Mouse (Mus musculus) testis, postnatal 10 days (tissue): ENCODE results near the gene Magi2.
A peak's percentile ranks its signal among the peaks of the same experiment; 100 is the strongest.

Experiments
- DNase-seq: peaks from one replicate; pipeline ENCODE4 v3.0.0; 2021; ENCODE audit warnings: low spot score

Magi2 gene

DNA sequence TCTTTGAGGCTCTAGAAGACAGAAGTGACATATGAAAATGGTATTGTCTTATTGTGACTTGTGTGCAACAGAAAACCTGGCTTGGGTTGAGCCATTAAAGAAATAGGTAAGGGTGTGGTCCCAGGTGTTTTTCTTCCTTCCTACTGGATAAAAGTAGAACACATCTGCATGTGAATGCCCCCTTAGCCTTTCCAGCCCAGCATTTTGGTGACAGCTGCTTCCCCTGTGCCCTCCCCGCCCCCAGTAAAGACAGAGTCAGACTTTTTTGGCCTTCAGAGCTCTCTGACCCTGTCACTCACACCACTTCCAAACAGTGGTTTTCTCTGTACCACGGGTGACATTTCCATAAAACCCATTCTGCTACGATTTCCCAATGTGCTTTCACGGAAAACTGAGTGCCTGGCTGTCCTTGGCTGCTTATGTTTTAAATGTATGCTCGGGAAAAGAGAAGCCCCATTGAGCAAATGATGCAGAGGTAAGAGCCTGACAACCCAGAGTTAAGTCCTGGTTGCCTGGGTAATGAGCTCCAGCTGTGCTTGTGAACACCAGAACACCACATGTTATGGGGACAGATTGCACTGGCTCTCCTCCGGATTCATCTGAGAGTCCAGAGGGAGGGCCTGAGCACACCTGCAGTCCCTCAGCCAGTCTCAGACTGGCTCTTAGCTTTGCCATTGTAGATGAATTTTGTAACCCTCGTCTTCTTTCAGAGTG is 1377.1 kb downstream of the Magi2 start:
- no peak for DNase-seq

DNA sequence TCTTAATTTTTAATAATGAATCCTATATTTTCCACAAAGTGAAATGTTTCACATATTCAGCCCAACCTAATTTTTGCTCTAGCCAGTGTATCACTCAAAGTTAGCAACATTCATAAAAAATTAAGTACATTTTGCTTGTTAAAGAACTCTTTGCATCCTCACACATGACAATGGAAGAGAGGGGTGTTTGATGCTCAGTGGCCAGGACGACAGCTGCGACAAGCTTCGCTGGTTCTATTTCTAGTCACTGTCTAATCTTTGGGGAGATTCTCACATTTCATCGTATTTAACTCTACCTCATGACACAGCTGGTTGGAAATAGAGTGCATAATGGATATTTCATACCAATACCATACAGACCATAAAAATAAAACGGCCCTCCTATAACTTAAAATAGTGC is 1379.7 kb downstream of the Magi2 start:
- DNase-seq = no peak

DNA sequence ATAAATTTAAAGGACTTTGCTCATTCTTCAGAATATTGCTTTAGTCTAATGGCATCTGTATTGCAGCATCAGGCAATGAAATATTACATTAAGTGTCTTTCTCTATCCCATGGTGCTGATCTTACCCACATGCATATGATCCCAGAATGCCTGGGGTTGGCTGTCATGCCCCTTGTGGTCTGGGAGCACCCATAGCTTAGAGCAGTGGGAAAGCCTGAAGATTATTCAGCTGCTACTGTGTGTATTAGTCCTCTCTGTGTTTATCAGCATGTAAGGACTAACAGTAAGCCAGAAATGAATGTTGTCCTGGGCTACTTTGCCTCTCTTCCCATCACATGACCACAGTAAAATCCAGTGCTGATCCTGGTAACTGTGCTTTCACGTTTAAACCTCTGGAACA is 1380.7 kb downstream of the Magi2 start:
- no peak for DNase-seq

DNA sequence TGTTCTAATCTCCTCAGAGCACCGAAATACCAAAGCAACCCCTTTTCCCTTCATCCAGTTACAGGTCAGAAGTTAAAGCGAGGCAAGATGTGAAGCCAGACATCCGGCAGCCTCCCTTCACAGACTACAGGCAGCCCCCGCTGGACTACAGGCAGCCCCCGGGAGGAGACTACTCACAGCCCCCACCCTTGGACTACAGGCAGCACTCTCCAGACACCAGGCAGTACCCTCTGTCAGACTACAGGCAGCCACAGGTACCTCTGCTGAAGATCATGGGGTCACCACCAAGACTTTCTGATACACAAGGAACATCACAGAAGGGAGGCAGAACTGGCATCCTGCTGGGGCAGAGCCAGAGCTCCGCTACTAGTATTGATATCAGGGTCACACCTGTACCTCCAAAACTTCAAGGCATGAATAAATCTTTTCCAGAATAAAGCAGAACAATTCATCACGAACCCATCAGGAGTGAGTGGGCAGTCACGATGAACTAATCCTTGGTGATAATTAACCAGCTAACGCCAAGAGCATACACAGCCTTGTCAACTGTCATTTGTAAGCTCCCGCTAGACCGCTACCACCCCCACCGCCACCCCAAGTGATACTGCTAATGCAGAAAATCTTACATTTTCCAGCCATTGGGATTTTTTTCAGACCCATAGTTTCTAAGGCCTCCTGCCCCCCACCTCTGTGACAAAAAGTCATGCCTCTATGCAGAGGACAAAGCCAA is 1382.5 kb downstream of the Magi2 start:
- DNase-seq = no peak

DNA sequence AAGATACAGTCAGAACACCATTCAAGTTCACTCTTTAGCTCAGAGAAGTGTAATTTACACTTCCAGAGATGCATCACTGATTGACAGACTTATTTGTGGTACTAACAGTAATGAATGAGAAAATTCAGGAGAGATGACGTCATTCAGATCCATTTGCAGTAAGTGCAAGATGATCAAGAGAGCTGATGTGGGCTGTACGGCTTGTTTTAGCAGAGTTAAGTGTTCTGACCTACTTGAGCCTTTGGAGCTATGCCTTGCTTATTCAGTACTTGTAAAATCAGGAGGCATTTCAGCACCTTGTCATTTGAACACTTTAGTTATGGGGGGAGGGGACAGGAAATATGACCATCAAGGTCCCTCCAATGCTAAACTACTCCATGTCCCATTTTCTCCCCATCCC is 1383.8 kb downstream of the Magi2 start:
- no peak for DNase-seq

DNA sequence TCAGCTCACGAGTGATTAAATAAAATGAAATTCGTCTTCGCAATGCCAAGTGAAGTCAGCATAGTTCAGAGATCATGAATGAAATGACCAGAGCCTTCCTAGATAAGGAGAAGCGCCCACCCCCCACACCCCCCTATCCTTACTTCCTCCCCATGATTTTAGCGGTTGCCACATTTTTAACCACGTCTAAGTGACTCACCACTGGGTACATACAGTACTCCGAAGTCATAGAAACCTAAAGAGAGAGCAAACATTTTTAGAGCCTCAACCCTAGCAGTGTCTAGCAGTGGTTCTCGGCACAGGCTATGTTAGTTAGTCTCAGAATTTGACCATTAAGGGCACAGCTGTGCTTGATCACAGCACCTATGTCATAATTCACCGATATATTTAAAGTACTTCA is 1385.8 kb downstream of the Magi2 start:
- DNase-seq = no peak

DNA sequence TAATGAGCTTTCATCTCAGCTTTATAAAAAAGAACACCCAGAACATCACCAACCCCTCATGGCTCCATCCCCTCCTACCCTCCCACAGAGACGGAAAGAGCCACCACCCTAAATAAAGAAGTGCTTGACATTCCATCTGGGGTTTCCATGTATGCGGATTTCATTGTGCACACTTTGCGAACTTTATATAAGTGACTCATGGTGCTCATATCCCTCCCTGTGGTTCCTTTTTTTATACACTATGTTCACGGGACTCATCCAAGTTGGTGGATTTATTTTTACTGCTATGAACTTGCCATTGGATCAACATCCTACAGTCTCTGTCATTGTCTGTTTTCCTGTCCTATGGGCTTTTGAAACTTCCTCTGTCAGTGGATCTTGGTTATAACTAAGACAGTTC is 1388.1 kb downstream of the Magi2 start:
- no peak for DNase-seq

DNA sequence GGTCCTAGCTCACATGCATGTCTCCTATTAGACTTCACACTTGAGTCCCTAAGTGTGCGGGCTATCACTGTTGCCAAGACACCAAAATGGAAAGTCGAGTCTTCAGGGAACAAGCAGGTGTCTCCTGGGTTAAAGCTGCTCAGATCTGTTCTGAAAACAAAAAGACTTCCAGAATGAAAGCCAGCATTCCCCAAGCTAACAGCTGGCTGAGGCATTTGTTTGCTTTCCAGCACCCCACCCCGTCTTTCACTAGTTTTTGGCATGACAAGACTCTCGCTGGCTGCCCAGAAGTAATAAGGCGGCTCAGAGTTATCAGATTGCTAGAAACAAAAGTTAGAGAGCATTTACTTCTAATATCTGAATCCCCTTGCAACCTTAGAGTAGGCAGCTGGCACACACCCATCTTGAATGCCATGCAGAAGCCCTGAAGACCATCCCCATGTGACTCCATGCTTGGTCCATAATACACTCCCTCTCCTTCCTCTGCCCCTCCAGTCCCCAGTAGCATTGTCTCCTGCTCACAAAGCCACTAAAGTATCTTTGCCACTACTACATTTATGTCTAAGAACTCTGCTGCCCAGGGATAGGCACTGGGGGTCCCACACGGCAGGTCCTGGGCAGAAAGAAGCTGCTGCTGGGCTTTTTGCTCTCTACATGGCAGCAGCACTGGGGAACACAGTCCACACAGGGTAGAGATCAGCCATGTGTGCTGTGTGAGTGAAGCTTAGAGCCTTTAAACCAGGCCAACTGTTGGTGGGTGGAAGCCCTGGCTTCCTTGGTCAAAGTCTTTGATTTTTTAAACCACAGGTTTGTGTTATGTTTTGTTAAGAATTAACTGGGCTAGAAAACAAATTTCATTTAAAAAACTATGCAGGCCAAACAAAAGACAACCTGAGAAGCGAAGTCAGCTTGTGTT is 1394.0 kb downstream of the Magi2 start:
- DNase-seq = no peak

DNA sequence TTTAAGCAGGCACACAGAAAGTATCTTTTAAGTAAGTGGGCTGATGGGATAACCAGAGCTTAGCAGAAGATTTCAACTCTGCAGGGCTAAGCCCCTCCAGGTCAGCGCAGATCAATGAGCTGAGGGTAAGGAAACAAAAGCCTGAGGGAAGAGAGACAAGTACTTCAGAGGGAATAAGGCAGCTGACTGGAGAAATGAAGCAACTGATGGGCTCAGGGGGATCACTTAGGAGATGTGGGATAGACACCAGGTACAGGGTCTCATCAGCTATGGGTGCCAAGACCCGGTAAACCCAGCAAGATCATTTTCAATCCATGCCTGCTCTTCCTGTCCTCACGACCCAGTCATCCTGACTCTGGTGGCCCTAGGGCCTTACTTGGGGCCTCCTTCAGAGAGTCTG is 1395.6 kb downstream of the Magi2 start:
- DNase-seq = no peak

DNA sequence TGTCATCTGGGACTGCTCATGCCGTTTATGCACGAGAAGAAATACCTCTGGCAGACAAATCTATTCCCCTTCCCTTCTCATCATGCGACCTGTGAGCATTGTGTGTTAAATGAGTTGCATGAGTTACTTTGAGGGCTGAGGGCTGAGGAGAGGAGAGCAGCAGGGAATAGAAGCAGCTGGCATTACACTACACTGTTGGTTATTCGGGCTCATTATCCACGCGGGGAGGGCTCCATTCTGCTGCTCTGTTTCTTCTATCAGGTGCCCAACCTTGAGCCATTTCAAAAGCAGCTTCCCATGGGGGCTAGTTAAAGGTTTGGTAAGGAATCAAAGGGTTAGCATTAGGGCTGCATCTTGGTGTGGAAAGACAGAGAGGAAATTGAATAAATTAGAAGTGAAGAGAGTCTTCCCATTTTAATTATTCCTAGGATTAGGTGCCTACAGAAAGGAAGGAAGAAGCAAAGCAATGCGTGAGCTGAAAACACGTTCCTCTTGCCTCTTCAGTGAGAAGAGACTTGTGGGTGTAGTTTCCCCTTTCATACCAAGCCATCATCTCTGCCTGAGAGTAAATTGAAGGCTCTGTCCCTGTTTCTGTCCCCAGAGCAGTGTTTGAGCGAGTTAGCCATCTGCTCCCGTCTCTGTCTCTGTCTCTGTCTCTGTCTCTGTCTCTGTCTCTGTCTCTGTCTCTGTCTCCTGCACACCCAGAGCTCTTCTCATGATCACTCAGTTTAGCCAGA is 1396.2 kb downstream of the Magi2 start:
- no peak for DNase-seq

DNA sequence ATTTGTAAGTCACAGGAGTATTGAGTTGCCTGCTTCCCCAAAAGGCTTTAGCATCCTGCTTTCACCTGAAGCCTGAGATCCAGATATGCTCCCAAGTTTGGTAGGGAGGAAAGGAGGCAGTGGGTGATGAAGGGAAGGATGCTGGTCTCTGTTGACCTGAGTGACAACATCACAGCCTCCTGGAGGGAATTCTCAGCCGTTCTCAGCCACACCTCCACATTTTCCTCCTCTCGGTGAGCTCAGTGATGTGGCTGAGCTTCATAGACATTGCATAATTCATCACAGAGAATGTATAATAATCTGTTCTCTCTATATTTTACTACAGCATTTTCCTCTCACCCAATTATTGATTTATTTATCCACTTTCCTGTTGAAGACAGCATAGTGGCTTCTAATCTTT is 1398.3 kb downstream of the Magi2 start:
- no peak for DNase-seq

DNA sequence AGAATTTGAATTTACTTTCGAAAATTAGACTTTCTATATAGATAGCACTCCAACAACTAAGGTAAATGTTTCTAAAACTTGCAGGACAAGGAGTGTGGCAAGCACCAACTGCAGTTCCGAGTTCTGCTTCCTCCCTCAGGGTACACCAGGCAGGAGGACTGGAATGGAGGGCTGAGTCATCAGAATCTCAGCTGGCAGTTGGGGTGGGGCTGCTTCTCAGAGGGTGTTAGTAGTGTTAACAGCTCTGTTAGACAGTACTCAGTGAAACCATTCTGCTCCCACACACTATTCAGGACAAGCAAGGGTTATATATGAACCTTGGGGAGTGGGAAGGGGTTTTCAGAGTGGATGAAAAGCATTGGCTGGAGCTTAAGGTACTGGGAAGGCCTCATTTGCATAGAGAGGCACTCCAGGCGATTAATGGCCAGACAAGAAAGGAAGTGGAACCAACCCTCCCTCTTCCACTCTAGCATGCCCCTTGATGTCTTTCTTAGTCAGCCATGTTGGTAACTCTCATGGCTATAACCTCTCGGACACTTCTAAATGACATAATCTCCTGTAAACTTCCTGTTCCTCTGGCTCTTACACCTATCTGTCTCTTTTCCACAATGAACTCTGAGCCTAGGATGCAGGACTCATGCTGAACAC is 1402.2 kb downstream of the Magi2 start:
- no peak for DNase-seq

DNA sequence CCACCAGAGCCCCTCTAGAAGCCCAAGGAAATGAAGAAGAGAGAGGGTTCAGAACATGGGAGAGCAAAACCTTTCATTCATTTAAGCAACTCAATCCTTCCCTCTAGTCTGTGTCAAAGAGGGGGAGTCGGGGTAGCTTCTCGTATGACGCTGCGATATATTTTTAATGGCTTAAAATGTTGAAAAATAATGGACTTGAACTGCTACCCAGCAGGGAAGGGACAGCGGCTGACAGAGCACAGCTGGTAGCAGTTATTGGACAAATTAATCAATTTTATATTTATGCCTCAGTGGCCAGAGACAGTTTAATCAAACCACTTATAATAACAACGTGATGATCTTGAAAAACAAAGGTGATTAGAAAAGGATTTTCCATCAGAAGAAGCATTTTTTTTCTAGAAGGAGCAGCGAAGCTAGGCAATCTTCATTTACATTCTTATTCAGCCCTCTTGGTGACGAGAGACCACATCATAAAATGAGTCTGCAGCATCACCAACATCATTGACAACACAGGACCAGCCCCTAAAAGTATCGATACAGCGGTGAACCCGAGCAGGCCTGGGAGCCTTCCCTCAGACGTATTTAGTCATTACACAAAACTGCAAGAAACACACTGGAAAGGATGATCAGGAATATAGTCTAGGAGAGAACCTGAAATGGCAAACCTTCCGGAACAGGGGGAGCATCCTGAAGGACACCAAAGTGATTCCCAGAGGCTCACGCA is 1407.4 kb downstream of the Magi2 start:
- DNase-seq = no peak

DNA sequence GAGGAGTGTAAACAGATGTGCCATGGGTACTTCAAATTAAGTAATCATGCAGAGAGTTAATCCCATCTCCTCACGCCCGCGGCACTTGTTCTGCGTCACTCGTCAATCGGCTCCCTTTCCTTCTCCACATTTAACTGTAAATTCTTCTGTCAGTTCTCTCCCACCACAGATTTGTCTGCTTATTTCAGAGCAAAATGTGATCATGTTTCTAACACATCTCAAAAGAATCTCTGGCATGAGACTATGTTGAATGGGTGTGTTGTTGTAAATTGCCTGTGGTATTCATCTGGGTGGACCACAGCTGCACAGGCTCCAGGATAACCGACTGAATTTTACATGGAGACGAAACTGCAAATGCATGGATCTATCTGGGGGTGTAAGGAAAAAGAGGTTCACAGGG is 1408.0 kb downstream of the Magi2 start:
- no peak for DNase-seq

DNA sequence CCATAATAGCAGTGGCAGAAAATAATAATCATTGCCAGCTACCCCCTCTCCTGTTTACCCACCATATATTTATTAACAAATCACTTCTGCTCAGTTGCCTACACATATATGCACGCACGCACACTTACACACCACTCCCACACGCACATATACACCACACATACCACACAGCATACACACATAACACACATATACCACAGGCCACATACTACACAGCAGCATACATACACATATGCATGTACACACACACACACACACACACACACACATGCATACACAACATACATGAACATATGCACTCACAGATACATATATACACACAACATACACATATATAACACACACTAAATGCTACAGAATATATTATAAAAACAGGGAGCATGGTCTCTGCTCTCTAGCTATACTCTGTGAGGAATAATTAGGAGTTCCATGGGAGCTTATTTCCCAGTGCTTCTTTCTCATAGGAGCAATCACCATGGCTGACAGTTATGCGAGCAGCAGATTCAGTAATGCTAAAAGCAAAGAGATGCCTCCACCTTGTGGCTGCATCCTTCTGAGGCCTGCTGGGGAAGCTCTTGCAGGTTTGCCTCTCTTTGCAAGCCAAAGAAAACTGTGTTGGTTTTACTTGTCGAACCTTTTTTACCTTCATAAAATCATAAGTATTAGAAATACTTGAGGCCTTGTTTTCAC is 1410.6 kb downstream of the Magi2 start:
- no peak for DNase-seq

DNA sequence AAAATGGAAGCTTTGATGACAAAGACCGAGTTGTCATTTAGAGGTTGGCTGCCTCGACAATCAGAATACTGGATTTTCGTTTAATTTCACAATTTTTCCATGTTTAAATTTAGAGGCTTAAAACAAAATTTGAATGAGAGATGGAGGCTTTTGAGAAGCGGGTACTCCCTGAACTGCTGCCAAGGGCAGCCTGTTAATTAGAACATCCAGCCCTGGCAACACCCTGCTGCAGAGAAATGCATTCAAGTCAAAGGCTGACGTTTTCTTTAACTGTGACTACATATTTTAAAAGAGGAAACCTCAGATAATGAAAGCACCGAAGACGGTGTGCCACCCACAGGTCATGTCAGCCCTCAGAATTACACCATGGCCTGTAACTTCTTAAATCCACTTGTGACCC is 1415.4 kb downstream of the Magi2 start:
- peak; percentile 18 for DNase-seq

DNA sequence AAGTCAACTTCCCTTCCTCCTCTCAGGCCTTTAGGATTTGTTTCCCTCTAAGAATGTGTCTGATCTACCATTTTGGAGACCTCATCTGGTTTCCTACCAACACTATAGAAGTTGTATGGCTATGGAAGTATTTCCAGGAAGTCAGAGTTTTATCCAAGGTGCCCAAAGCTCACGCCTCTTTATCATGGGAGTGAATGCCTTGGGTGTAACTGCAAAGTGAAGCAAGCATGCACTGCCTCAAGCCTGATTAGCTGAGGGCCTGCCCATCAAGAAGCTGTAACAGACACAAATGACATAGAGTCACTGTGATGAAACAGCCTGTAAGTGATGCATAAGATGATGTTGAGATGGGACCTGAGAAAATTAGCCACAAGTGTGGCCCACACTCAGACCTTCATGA is 1416.9 kb downstream of the Magi2 start:
- no peak for DNase-seq

DNA sequence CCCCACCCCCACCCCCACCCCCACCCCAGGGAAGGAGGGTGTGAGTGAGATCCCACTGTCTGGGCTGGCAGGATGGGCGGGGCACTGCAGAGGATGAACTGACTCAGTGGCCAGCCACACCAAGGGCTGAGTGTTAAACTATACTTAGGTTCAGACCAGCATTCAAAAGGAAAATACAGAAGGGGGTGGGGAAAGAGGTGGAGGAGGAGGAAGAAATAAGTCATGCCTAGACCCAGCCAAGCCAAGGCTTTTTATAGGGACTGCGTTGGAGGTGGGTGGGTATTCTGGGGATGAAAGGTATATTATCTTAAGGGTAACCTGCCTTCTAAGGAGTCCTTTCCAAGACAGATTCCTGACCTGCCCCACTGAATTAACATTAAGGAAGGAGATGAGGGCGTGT is 1420.1 kb downstream of the Magi2 start:
- DNase-seq = peak; percentile 18

DNA sequence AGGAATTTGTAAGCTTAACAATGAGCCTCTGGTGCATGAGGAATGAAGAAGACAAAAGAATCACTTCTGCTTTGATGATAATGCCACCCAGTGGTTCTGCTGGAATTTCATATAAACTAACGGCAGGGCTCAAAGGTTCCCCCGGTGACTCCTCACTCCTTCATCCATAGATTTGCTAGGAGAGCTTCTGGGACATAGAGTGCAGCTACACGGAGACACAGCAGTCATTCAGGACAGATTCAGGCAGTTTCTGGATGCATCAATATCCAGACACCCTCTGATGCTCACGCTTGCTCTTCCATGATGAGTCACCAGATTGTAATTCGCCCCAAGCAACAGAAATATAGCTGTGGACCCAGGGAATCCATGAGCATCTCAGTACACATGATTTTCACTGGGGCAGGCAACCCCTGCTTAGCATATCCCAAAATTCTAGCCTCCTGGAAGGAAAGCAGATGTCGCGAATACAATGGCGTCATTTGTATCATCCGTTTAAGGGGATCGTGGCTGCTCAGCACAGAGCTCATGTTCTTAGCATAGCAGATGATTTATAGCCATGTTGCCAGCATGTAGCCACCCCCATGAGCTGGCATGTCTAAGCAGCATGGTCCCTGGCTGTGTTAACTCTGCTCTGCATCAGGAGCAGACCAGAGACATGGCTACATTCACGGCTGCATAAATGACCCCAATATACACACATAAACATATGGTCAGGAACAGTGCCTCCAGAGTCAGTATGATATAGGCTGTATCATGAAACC is 1426.8 kb downstream of the Magi2 start:
- peak; percentile 29 for DNase-seq
